Mouse (Mus musculus) spleen, adult 12 weeks (tissue): ENCODE data around the gene Ermp1.

Experiments
- DNase-seq: peaks from one replicate; pipeline ENCODE4 v3.0.0; 2022; ENCODE audit warnings: low spot score

Gene Ermp1

DNA sequence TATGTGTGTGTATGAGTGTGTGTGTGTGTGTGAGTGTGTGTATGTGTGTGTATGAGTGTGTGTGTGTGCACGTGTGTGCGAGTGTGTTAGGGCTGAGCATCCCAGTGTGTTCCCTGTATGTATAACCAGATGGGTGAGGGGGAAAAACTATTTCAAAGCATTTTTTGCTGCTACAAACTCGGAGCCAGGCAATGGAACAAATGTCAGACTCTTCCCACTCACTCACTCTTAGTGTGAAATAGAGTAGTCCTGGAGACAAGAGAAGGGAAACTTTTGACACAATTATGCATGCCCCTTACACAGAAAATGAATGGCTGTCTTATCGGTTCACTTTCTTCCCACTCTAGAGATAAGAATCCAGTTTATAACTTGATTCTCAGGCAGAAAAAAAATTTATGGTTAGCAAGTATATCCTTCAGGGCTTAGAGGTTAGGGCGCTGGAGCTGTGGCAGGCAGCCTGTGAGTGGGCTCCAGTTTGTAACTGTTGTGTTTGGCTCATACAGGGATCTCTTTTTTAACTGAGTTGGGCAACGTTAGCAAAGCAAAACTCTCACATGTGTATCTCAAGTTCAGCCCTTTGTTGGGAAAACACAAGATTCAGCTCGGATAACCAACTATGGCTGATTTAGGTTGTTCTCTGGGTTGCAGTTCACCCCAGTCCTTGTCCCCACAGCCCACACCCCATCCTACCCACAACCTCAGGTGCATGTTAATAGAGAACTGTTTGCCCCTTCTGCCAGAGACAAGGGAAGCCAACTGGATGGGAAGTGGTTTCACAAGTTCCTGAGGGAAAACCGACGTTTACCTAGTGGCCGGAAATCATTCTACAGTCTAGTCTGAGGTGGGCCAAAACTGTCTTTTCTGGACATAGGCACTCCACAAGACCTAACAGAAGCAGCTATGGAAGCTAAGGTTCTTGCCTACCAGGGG lies 12.9 kb upstream of the Ermp1 start:
- DNase-seq: no peak

GRCm38 (mm10) chr19:29659705-29660104 lies 11.5 kb upstream of the Ermp1 start:
- DNase-seq: no peak

DNA sequence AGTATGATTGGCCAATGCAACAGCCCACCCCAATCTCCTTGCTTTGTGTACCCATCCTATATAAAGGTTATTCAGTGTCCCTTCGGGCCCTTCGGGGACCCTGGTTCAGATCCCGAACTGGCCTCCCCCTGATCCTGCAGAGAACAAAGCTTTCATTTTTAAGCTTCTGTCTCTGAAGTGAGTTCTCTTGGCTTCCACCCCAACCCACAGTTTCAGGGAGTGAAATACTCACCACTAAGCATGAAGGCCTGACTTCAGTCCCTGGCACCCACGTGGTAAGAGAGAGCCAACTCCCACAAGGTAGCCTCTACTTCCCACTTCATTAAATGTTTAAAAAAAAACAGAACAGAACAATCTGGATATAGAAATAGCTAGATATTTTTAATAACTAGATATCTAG lies 10.6 kb upstream of the Ermp1 start:
- DNase-seq: no peak

DNA sequence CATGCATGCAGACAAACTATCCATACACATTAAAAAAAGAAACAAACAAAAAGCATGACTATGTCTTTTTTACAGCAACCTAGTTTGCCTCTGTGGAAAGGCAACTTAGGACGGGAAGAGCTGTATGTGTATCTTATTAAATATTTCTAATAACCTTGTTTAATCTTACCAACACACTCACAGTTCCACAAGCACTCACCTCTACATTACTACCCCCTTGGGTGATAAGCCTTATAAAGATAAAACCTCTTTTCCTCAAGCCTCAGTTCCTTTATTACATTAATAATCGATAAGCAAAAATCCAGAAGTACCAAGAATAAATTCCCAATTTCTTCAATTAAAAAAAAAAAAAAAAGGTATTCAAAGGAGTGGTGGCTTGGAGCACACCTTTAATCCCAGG lies 9.3 kb upstream of the Ermp1 start:
- DNase-seq: no peak

DNA sequence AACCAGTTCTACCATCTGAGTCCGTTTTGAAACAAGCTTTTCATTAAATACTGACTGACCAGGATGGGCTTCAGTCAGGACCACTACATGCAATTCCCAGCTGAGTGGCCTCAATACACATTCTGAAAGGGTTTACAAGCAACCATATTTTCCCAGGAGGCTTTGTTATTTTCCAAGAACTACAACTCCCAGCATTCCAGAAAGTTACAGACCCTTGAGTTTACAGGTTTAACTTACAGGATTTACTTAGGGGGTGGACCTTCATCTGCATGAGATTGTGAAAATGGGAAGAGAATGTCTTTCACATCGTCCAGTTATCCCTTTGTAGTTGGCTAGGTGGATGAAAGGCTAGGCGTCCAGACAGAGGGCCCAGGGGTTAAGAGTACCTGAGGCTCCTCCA lies 8.8 kb upstream of the Ermp1 start:
- DNase-seq: no peak

- DNase-seq: no peak
These were observed 8.4 kb upstream of the Ermp1 start for GRCm38 (mm10) chr19:29656620-29657019.

- DNase-seq: no peak
These were observed 7.8 kb upstream of the Ermp1 start for GRCm38 (mm10) chr19:29656029-29656428.

DNA sequence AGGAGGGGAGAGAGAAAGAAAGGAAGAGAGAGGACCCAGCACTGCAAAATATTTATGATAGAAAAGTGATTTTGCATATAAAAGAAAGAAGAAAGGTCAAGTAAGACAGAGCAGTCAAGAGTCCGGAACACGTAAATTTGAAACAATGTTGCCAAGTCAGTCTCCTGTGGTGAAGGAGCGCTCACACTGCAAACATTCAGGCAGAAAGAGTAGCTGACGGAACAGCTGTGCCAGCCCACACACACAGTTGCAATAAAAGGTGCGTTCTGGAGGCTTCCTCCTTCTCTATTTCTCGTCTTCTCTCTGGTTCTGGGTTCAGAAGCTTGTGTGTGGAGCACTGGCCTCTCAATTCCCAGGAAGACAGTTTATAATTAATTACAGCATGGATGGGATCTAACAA lies 6.9 kb upstream of the Ermp1 start:
- no peak for DNase-seq

DNA sequence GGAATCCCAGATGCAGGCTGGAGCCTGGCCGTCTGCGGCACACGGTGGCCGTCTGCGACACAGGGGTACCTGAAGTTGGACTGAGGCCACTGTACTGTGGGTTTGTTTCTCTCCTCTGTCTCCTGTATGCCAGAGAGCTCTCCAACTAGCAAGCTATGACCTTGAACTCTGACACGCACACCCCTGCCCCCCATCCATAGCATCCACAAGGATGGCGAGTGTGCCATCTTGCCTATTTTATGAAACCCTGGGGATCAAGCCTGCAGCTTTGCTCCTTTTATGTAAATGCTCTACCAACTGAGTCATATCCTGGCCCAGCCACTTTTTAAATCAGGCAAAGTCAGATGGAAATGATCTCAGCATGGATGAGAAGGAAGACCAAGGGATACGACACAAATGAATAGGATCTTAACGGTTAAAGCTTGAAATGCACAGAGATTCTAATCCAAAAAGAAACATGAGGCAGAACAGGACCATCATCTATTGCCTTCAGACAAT lies 5.6 kb upstream of the Ermp1 start:
- no peak for DNase-seq

DNA sequence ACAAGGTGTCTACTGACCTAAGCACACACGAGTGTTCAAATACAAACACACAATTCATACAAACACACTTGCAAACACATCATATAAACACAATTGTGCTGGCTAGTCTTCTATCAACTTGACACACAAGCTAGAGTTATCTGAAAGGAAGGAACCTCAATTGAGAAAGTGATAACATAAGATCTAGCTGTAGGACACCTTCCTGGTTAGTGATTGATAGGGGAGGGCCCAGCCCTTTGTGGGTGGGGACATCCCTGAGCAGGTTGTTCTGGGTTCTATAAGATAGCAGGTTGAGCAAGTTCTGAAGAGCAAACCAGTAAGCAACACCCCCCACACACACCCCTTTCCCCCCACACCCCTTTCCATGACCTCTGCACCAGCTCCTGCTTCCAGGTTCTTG lies 1.5 kb upstream of the Ermp1 start:
- no peak for DNase-seq

- DNase-seq: no peak
These were observed 317 bp upstream of the Ermp1 start for GRCm38 (mm10) chr19:29648550-29648914.

DNA sequence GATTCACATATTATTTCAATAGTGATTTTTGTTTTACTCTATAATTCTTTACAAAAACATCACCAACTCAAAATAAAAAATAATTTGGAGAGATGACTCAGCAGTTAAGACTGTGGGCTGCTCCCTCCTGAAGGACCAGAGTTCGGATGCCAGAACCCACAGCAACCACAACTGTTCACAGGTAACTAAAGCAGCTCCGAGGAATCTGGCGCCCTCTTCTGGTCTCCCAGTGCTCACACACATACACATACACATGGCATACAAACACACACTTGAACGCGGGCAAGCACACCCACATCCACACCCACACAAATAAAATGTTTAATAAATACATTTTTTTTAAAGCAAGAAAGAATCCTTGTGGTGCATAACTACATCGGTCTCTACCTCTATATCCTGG lies 3.5 kb downstream of the Ermp1 start:
- DNase-seq: no peak

- no peak for DNase-seq
These were observed 4.9 kb downstream of the Ermp1 start for GRCm38 (mm10) chr19:29643194-29643922.

GRCm38 (mm10) chr19:29642211-29642610 lies 6.0 kb downstream of the Ermp1 start:
- DNase-seq: no peak

DNA sequence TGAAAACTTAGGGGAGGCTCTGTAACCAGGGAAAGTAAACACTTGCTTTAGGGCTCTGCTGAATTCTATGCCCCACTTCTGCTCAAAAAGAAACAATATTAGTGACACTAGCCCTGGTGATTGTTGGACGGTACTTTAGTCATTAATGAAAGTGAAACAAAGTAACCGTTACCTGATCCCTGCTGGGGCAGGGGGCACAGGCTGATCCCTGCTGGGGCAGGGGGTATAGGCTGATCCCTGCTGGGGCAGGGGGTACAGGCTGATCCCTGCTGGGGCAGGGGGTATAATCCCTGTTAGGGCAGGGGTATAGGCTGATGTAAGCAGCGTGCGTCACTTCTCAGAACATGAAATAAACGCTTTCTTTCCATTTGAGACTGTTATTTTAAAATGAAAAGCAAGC lies 6.7 kb downstream of the Ermp1 start:
- no peak for DNase-seq

GRCm38 (mm10) chr19:29641055-29641454 lies 7.2 kb downstream of the Ermp1 start:
- DNase-seq: no peak

GRCm38 (mm10) chr19:29612102-29612501 lies 36.1 kb downstream of the Ermp1 start:
- no peak for DNase-seq

DNA sequence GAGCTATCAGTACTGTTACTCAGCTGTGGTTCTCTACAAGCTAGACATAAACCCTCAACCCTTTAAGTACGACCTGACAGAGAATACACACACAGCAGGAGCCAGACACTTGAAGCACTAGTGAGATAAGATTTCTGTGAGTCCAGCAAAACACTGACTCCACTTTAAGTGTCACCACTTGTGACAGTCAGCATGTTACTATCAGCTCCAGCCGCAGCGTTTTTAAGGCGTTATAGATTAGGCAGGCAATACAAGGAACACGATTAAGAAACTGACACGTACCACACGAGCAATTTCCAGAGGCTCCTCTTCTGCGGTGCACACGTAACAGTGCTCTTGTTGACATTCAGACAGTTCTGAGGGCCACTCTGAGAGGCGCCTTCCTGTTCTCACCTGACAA lies 37.3 kb downstream of the Ermp1 start:
- DNase-seq: no peak

DNA sequence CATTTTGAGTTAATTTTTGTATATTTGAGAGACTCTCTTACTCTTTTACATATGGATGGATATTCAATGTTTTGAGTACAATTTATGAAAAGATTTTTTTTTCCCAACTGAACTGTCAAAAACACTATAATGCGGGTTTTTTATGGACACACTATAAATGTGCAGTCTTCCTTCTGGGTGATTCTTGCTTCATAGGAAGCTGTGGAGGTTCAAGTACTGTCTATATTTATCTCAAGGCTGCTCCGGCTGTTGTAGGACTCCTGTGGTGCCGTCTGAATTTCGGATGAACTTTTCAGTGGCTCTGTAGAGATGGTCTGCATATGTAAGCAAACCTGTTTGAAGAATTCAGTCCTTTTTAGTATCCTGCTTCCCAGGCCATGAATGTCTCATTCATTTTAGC lies 40.0 kb downstream of the Ermp1 start:
- DNase-seq: no peak

GRCm38 (mm10) chr19:29607521-29607920 lies 40.7 kb downstream of the Ermp1 start:
- no peak for DNase-seq

- DNase-seq: no peak
These were observed 43.6 kb downstream of the Ermp1 start for GRCm38 (mm10) chr19:29604653-29605052.

DNA sequence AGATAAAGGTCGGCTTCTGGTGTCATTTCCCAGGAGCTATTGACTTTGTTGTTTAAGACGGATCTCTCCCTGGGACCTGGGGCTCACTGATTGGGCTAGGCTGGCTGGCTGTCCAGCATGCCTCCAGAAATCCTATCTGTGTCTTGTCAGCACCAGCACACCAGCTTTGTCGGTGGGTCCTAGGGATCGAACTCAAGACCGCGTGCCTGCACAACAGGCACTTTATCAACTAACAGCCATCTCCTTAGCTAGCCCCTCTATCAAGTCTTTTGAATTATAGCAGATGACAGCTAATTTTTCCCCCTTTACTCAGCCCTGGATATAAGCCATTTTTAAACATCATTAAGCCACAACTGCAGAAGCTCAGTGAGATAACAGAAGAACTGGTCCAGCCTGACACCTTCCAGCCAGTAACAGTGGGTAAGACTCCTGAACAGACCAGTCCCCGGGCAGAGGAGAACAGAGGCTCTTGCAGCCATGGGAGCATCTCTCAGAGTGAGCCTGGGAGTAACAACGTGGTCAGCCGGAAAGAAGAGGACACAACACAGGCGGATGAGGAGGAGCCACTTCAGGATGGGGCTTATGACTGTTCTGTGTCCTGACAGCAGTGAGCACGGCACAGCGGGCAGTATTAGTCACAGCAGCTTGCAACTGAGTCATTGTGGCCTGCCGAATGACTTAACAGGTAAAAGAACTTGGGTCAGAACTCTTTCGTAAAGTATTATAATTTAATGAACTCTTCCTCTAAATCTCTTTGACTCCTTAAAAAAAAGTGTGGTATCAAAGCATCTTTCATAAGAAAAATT lies 44.5 kb downstream of the Ermp1 start:
- DNase-seq: no peak
